Mouse (Mus musculus) fibroblast of lung, adult 2 months (primary cell): ENCODE measurements around the gene Tspan14.

ENCODE experiments used
- DNase-seq: peaks from one replicate; pipeline ENCODE4 v3.0.0-alpha.2; 2011; ENCODE audit warnings: low read depth

Tspan14 gene

DNA sequence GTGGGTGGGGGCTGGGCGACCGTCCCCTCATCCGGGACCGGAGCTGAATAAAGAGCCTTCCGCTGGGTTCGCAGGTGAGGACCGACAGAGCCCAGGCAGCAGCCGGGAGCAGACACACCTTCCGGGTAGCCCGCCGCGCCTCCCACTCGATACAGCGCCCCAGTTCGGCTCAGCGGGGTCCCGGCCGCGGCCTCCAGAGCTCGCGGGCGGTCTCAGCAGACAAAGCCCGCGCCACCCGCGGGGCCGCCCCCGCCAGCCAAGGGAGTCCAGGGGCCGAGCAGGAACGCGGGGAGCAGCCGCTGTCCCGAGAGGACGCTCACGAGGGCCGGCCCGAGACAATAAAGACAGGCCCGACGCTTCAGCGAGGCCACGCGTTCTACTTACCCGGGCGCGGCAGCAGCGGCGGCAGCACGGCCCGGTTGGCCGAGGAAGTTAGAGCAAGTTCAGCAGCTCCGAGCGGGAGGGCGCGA is at the start of gene Tspan14:
TSS of gene Tspan14 (minus strand) at position 416 of the 470 bp plus-strand sequence.
- DNase-seq = no peak

DNA sequence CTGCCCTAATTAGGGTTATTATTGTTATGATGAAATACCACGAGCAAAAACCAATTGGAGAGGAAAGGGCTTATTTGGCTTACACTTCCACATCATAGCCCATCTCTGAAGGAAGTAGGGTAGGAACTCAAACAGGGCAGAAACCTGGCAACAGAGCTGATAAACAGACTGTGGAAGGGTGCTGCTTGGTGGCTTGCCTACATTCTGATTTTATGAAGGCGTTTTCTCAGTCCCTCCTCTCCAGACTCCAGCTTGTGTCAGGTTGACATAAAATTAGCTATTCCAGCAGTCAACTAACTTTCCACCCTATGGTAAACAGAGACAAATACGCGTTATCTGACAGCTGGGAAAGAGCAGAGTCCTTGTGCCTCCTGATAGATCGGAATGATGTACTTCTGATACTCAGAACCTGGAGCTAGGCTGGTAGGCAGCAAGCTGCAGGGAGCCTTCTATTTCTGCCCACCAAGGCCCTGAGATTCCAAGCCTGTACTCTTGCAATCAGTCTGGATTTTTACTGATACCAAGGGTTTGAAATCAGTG is 48.2 kb upstream of the Tspan14 start:
- no peak for DNase-seq

DNA sequence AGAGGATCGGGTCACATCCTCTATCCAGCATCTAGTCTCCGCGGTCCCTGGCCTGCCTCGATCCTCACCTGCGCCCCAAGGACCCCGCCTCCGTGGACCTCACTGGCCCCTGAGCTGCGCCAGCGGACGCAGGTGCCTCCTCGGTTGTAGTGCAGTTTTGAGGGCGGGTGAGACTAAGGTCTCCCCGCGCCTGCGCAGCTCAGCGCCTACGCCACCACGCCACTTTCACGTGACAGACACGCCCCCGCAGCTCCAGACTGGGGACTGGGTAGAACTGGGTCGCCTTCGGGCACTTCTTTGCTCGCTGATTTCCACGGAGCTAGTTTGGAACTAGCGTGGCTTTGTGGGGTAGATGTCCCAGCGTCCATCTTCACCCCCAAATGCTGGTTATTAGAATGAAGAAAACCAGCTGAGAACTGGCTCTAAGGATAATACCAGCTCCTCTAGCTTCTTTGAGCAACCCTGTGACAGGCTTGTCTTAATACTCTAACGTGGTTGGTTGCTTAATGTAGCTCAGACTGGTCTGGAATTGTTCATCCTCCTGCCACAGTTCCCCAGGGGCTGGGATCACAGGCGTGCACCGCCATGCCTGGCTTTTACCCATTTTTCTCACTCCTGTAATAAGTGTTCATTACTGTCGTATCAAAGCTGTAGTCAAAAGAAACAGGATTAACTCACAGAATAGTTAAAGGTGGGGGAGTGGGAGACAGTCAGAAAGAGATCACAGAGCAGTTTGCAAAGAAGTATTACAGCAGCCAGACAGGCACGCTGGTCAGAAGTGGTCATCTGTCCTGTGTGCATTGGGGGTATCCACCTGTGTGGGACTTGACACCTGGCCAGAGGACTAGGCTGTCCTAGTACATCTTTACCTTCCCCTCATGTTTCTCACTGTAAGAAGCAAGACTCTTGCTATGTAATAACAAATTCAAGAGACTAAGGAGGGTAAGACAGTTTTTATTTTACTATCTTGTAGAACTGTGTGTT is 47.3 kb upstream of the Tspan14 start, which contains the start of gene Fam213a:
TSS of gene Fam213a (minus strand) at position 159 of the 984 bp plus-strand sequence.
- DNase-seq = peak; percentile 47

DNA sequence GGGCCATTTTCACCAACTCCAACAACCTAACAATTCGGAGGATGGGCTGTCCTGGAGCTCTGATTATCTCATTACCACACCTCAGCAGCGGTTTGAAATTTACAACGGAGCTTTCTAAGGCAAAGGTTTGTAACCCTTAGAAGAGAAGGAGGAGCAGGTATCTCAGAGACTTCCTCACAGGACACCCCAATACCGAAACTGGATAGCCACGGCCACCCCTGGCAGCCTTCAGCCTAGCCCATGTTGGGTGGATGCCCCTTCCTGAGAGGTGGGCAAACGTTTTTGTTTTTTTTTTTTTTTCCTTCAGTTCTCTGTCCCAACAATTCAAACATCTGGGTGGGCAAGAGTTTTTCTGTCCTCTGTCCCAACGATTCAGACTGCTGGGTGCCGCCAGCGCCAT is 46.5 kb upstream of the Tspan14 start:
- no peak for DNase-seq

DNA sequence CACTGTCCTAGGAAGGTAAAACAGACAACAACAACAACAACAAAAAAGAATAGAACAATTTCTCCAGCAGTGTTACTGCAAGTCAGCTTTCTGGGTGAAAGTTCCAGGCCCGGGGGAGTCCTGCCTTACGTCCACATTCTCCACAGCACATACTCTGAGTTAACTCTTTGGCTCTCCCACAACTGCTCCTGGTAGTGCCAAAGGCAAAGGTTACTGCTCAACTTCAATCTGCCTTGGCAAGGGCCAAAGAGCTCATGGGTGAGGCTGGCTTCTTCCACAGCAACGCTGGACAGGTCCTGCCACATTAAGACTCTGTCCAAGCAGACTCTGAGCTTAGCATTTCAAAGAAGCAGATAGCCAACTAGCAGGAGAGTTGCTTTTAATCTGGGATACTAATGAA is 45.3 kb upstream of the Tspan14 start:
- no peak for DNase-seq

DNA sequence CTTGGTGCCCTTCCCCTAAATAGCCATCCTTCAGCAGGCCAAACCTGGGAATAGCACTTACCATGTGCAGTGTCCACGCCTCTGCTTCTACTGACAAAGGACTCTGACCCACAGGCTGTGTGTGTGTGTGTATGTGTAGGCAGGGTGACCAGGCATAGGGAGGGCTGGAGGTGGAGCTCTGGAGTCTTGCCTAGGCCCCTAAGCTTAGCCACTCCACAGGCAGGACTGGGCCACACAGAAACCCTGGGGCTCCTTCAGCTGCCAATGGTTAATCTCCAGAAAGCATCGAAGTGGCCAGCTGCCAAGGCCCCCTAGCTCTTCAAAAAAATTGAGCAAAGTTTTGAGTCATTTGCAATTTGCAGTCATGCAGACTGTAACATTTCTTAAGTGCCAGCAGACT is 41.5 kb upstream of the Tspan14 start:
- no peak for DNase-seq

DNA sequence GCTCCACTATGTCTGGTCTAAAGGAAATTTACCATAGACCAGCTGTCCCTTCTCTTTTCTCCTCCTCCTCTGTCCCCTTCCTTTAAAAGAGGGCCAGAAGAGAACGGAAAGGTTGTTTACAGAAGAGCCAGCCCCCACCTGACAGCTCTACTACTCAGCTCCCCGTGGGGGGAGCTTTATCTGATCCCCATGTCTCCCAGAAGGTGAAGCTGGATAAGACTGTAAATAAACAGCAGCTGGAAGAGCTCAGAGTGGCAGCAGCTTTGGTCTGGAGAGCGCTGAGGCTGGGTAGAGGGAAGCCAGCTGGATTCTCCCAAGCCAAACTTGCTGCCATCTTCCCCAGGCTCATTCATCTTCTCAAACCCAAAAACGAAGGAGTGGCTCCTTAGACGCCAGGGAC is 41.0 kb upstream of the Tspan14 start:
- no peak for DNase-seq

DNA sequence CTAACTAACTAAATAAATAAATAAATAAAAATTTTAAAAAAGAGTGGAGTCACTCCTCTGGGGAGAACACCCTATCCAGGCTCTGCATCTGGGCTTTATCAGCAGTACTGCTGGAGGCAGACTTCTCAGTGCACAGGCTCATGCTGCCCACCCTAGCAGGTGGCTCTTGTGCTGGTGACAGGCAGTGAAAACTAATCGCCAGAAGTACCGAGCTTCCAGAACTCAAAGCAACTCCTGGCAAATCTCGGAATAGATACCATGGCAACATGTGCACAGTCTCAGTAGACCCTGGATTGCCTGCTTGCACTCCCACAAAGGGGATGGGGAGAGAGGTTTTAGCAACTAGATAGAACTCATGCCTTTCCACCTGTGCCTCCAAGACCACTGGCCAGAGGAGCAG is 40.3 kb upstream of the Tspan14 start:
- DNase-seq = no peak

DNA sequence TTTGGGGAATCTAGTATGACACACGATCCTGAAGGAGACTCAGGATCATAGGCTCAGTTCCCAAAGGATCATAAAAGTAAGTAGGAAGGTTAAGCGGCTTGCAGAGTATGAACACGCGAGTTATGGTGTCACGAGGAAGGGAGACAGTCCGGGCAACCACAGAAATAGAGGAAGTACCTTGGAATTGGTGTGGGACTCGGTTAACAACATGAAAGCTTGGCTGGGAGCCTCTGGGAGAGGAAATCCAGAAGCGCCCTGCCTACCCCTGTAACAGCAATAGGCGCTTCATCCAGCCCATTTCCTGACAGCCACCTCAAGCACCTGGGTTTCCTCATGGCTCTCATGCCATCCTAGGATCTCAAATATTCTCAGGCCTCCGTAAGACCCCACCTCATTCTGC is 39.7 kb upstream of the Tspan14 start:
- no peak for DNase-seq

DNA sequence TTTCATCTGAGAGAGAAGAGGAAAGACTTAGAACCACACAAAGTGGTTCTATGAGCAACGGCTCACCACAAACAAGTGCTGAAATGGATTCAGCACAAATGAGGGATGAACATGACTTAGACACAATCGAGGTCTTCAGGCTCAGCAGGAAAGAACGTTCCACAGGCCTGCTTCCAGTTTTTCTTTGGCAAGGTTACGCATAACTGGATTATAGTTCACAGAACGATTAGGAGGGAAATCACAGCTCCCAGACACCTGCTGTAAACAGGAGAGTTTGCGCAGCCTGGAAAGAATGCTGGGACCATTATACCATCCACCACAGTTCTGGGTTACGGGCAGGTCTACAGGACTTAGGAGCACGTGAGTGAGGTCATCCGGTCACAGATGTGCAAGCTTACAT is 39.1 kb upstream of the Tspan14 start:
- DNase-seq = no peak

DNA sequence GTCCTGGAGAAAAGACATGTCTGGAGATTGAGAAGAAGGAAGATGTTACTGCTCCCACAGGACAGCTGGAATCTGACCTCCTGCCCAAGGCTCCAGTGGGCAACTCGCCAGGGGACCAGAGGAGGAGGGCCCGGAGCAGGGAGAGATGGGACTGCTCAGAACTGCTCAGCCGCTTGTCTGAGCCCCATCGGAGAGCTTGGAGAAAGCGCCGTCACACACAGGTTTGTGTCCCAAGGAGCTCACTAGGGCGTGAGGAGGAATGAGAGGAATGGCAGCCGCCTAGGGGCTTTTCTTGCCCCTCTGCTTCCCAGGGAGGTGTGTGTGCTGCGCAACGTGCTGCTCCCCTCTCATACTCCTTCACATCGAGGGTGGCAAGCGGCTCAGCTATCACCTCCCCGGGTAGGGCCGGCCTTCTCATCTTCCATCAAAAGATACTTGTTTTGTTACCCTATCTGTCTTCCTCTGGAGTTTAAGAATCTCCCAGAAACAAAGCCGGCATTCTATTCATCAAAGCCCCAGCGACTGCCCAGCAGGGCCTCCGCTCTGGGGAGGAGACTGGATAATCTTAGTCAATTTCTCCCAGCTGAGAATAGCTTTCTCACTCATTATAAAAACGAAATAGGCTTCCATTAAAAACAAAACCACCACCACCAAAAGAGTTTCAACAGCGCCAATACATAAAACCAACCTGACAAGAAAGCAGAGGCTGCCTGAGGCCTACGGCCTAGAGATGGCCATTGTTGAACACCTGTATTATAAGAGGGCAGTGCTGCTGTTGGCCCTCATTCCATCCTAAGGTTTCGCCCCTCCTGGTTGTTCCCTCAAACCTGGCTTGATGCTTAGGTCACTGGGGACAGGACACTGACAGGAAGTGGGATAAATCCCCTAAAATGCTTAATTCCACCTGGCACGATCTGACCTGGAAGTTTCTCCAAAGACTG is 37.9 kb upstream of the Tspan14 start:
- DNase-seq = no peak

DNA sequence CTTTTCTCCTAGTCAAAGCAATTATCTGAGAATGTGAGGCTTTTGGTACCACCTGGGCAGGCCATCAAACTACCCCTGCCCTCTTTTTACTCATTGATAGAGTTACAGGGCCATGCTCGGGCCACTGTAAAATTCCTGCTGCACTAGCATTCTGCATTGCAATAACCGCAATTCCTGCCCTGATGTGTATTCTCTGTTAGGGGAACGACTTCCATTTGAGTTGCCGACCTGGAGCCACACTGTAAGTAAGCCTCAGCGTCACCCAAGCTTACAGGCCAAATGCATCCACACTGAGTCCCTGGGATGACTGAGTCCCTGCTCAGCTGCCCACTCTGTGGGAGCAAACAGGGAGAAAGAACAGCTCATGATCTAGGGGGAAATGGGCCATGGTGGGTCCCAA is 35.0 kb upstream of the Tspan14 start:
- DNase-seq = no peak

DNA sequence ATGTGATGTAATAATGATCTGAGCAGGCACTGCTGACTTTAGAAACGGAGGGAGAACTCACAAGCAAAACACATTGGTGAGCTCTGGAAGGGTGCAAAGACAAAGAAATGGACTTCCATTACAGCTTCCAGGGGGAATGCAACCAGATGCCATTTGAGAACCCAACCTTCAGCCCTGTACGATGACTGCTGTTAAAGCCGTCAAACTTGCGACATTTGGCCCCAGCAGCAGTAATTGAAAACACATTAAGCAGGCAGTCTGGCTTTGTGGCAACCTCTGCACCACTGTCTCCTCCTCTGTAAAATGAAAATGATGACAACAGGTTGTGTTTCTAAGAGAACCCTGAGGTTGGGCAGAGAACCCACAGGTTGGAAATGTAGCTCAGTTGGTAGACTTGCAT is 34.2 kb upstream of the Tspan14 start:
- DNase-seq = no peak

DNA sequence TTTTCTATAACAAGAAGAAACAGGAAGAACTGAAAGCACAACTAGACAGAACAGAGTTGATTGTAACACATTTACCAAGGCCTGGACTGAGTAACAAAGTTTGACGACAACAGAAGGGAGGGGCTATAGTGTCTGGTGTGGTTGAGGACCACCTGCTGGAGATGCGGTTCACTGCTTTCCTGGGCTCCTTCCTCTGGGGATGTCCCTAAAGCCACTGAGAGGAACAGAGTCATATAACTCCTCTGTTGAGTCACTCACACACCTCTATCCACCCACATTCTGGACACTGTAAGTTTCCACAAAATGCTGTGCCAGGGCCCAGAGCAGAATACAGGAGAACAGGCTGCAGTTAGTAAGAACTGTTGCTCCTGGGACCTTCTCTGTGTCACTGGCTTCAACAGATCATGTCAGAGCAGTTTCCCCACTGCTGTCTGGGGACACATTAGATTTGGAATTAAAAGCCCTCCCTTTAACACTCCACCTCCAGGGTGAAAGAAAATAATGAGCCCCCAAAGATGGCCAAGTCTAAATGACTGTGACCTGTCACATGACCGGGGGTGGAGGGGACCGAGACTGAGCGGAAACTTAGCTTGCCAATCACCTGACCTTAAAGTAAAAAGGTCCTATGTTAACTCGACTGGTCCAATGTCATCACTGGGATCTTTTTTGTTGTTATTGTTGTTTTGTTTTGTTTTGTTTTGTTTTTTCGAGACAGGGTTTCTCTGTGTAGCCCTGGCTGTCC is 33.5 kb upstream of the Tspan14 start:
- no peak for DNase-seq

DNA sequence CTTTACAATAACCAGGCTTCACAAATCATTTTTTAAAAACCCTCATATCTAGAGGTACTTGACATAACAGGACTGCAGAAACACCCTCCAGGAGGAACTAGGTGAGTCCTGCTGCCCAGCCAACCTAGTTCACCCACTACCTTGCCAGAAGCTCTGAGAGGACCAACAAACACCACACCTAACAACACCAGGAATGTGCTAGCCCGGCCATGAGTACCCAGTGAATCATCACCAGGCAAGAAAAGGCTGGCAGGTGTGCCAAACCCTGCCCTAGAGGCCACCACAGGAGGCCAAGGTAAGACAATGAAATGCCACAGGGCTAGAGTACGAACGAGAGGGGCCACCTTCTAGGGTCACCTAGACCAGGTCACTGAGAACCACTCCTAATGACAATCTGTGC is 29.6 kb upstream of the Tspan14 start:
- no peak for DNase-seq

DNA sequence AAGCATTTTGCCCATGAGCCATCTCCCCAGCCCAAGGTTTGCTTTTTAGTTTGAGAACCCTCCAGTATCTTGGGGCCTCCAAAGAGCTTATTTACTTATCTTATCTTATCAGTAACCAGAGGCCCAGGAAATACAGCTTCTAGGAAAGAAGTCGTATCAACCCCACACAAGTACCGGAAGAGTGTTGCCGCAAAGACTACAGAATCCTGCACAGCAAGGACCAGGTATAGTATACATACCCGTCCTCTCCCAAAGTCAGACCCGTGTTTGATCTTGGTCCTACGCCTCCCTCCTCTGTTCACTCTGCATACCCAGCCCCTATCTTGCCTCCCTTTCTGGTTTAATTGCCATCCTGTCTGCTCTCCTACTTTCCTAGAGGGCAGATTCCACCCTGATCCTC is 25.9 kb upstream of the Tspan14 start:
- no peak for DNase-seq

DNA sequence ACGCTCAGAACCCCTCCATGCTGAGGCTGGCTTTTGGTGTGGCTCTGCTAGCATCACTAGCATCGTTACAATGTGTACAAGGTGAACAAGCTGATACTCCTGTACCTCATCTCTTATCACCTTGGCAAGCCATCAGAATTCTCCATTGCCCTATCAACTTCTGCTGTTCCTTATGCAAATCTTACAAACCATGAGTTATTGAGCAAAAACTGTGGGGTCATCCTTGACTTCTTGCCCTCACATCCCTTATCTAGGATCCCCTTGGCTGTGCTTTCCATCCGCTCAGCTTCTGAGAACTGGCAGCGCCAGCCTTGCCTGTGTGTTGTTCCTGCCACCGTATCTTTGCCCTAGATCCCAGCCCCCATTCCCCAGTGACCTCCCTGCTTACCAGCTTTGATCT is 22.2 kb upstream of the Tspan14 start:
- no peak for DNase-seq

DNA sequence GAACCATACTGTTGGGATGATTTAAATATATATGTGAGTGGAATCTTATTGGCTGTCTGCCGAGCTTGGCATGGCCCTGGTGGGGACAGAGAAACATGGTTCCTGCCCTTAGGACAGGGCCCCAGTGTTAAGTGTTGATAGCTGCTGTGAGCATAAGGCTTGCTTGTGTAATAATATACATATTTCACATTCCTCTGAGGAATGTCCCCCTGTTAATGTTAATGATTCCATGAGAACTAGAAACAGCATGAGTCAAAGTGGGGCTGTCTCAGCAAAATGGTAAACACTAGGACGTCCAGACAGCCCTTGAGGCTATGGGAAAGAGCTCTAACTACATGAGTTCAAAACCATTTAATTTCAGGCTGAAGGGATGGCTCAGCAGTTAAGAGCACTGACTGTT is 20.6 kb upstream of the Tspan14 start:
- no peak for DNase-seq

DNA sequence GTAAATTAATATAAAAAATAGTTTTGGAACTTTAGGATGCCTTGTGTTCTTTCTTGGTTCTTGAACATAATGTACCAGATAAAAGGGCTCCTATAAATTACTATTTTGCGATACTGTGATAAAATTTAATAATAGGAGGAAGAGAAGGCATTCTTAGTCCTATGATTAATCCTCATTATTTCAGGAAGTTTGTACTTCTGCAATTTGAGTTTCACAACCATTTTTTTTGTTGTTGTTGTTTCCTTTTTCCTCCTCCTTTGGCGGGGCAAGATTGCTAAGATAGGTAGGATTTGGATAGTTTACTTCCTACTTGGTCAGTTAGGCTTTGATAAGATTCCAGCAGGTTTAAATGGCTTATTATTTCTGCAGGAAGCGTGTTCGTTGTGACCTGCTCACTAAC is 19.0 kb upstream of the Tspan14 start:
- no peak for DNase-seq

DNA sequence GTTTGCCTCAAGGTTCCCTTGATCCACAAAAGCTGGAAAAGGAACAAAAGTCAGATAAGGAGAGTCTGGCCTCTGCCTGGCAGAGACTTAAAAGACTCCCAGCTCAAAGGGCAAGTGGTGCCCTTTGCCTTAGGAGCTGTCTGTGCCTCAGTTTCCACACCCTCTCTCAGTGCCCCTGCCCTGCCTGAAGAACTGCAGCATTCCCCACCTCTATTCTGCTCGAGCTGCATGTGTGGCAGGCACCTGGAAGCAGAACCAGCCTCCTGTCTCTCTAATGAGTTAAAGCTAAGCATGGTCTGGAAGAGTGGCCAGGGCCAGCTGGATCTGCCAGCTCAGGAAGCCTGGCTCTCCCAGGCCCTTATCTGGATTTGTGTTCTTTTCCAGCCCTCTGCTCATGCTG is 13.1 kb upstream of the Tspan14 start:
- no peak for DNase-seq

DNA sequence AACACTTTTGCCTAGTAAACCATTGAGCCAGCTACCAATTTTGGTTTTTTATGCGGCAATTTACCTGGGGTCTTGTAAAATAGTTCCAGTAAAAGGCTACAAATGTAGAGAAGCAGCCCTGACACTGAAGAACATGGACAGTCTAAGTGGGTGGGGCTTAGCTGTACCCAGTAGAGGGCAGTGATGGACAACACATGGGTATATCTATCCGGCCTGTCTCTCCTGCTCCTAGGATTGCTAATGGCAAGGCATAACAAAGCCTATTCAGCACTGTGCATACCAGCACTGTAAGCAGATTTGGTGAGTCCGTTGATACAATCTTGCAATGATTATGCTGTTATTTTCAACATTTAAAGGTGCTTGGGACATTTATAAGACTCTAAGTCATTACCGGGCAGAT is 12.4 kb upstream of the Tspan14 start:
- DNase-seq = no peak
